Mouse (Mus musculus) adrenal gland, adult 18-20 months (tissue): Measurements from ENCODE around the gene Gm44503. TPM values are rescaled to one million over a fixed set of nuclear protein-coding genes. Genes with fewer than 3 reads are reported as not detected.

Experiments
- microRNA-seq, 2 experiments: library from miRNA; unstranded; fragments of <30 nt; microRNA quantifications; one replicate each; pipeline ENCODE4 v1.2.0; 2021; ENCODE audit warnings: borderline number of aligned reads in 2 of 2
- total RNA-seq, 2 experiments: library from RNA; stranded (reverse); gene quantifications; 1 replicate in 1 of 2; 2 replicates in 1 of 2; pipeline ENCODE4 v1.2.3; 2021

Gm44503 gene
- total RNA-seq, 2 experiments from 2014 or later = not detected

Small RNA genes within 50 kb of the gene (microRNA-seq; reads per million reads assigned to microRNA genes)
- 0 to 0.47 reads per million in 2 experiments for gene Gm27353

Other genes starting within 250 kb of the Gm44503 start
- under 1 TPM in 1 of 2 experiments, not detected in 1; 0.07 TPM for gene Prtg, start 152.0 kb upstream of the Gm44503 start, total RNA-seq
- 1 to 10 TPM; 3.4 to 3.7 TPM for gene Pygo1, start 33.2 kb upstream of the Gm44503 start, total RNA-seq
- gene Dyx1c1, start 67 bp upstream of the Gm44503 start, total RNA-seq = 1 to 10 TPM in 1 of 2 experiments, under 1 TPM in 1; 0.99 to 1.2 TPM
- gene Ccpg1os, start 26.5 kb downstream of the Gm44503 start, total RNA-seq = 10 to 100 TPM; 12.2 to 13.9 TPM
- 100 to 1,000 TPM; 112 to 150 TPM for gene Ccpg1, start 26.6 kb downstream of the Gm44503 start, total RNA-seq
- gene Pigb, start 81.5 kb downstream of the Gm44503 start, total RNA-seq = 10 to 100 TPM; 11.0 to 13.8 TPM
- gene Rab27a, start 86.0 kb downstream of the Gm44503 start, total RNA-seq = 10 to 100 TPM; 22.9 to 29.6 TPM
- gene Khdc3, start 143.0 kb downstream of the Gm44503 start, total RNA-seq = under 1 TPM; 0.29 to 0.80 TPM
- gene Gm20509, start 143.6 kb downstream of the Gm44503 start, total RNA-seq = not detected
- gene Rsl24d1, start 154.6 kb downstream of the Gm44503 start, total RNA-seq = 10 to 100 TPM; 60.3 to 66.3 TPM